Mouse (Mus musculus) cerebellum, adult 2 months (tissue): Measurements from ENCODE around the gene C3.

Experiments
- CTCF ChIP-seq: fragments of 200-500 bp; IDR thresholded peaks from 2 replicates; pipeline ENCODE4 v1.5.1; 2011; ENCODE audit warnings: low read depth, mild to moderate bottlenecking, control low read depth, low read length, moderate library complexity, borderline replicate concordance; ENCODE audit not compliant: insufficient read depth
- POLR2A ChIP-seq: fragments of 200-500 bp; IDR thresholded peaks from 2 replicates; pipeline ENCODE4 v1.6.1; 2011; ENCODE audit warnings: low read length, control low read depth, borderline replicate concordance; ENCODE audit not compliant: insufficient read depth

GRCm38 (mm10) chr17:57207938-57208337 is 20.0 kb downstream of the C3 start:
- TF ChIP-seq POLR2A (no peak), CTCF (no peak)
